18 mouse cellular contexts compared by ENCODE assay signal in genomic region chr11:114674180-114674579, GRCm38 (mm10). TPM values are rescaled to one million over a fixed set of nuclear protein-coding genes. Genes with fewer than 3 reads are reported as not detected.
DNase-seq lines count a peak whose midpoint lies in the region; ATAC-seq lines count a peak whose summit lies in the region.
"Had no signal": no experiment of that assay in that cellular context is flagged by ENCODE, and none has a peak within 500 bp of the region (broad histone marks: within the 10 kb centered on the region; RNA-seq: fewer than 3 reads in every experiment).

No protein-coding gene starts in this region.

- ATAC-seq in kidney, embryonic 14.5 days (ENCODE audit: low FRiP score, low TSS enrichment) = no peak
- no peak for ATAC-seq in neural tube, embryonic 13.5 days (ENCODE audit: low read depth)
- no peak for ATAC-seq in neural tube, embryonic 15.5 days (ENCODE audit: low FRiP score)
- ATAC-seq: inflammation-experienced regulatory T-cells, adult 6 months; midbrain, embryonic 13.5 days had no signal

- no peak overlapping the region for H3K9ac ChIP-seq in kidney, embryonic 14.5 days (ENCODE audit: low read depth, low read length)
- H3K9ac ChIP-seq in neural tube, embryonic 13.5 days = peak overlapping the region; percentile 52; the same call in 1 of the 2 replicates
- no peak overlapping the region for H3K9ac ChIP-seq in neural tube, embryonic 15.5 days (replicated peaks)
- H3K9ac ChIP-seq: embryonic facial prominence, embryonic 12.5 days; limb, embryonic 13.5 days; lung, embryonic 14.5 days; midbrain, embryonic 13.5 days had no signal

- no peaks in the 10 kb centered on the region for H3K9me3 ChIP-seq in kidney, embryonic 14.5 days (ENCODE audit: control insufficient read depth, low read length)
- H3K9me3 ChIP-seq in neural tube, embryonic 13.5 days = no peaks in the 10 kb centered on the region
- no peaks in the 10 kb centered on the region for H3K9me3 ChIP-seq in neural tube, embryonic 15.5 days (replicated peaks)
- H3K9me3 ChIP-seq: embryonic facial prominence, embryonic 12.5 days; G1E; limb, embryonic 13.5 days; midbrain, embryonic 13.5 days had no signal

- peaks cover 41% of the 10 kb centered on the region for H3K36me3 ChIP-seq in kidney, embryonic 14.5 days (ENCODE audit: control insufficient read depth, insufficient read depth, low read length)
- peaks cover 45% of the 10 kb centered on the region for H3K36me3 ChIP-seq in neural tube, embryonic 13.5 days
- H3K36me3 ChIP-seq in neural tube, embryonic 15.5 days = peaks cover 26% of the 10 kb centered on the region

- H3K27ac ChIP-seq in kidney, embryonic 14.5 days (ENCODE audit: low read depth, low read length) = 0 out of 2 replicates have a peak overlapping the region, but pooled peaks have one; percentile 5
- peak overlapping the region; percentile 30 for H3K27ac ChIP-seq in neural tube, embryonic 13.5 days (replicated peaks)
- no peak overlapping the region for H3K27ac ChIP-seq in neural tube, embryonic 15.5 days (replicated peaks)
- H3K27ac ChIP-seq: embryonic facial prominence, embryonic 12.5 days; limb, embryonic 13.5 days; macrophage; midbrain, embryonic 13.5 days; stomach, postnatal 0 days had no signal

- no peaks in the 10 kb centered on the region for H3K27me3 ChIP-seq in kidney, embryonic 14.5 days (ENCODE audit: control insufficient read depth, insufficient read depth, low read length)
- peaks cover 20% of the 10 kb centered on the region for H3K27me3 ChIP-seq in neural tube, embryonic 13.5 days
- peaks cover 13% of the 10 kb centered on the region; the same call in 1 of the 2 replicates for H3K27me3 ChIP-seq in neural tube, embryonic 15.5 days (replicated peaks)

- H3K4me2 ChIP-seq in kidney, embryonic 14.5 days (replicated peaks; ENCODE audit: low read depth, low read length) = no peak overlapping the region
- no peak overlapping the region for H3K4me2 ChIP-seq in neural tube, embryonic 13.5 days
- H3K4me2 ChIP-seq in neural tube, embryonic 15.5 days = no peak overlapping the region
- H3K4me2 ChIP-seq: limb, embryonic 13.5 days; midbrain, embryonic 13.5 days had no signal

- peak; percentile 51 for DNase-seq in embryo, embryonic 9.5 days (ENCODE audit: extremely low spot score)
- no peak for DNase-seq in embryo, embryonic 10.5 days (ENCODE audit: low spot score)
- no peak for DNase-seq in kidney, postnatal 14 days
- DNase-seq in spleen, postnatal 36 days (ENCODE audit: low spot score in 2 of 2) = no peak
- DNase-seq: adrenal gland, postnatal 36 days; heart, postnatal 14 days; lung, embryonic 14.5 days; thymus, postnatal 14 days had no signal

- H3K4me3 ChIP-seq in kidney, embryonic 14.5 days (ENCODE audit: low read length) = no peak overlapping the region
- H3K4me3 ChIP-seq in neural tube, embryonic 13.5 days = no peak overlapping the region
- no peak overlapping the region for H3K4me3 ChIP-seq in neural tube, embryonic 15.5 days (replicated peaks)
- H3K4me3 ChIP-seq: embryonic facial prominence, embryonic 12.5 days; limb, embryonic 13.5 days; midbrain, embryonic 13.5 days had no signal

- WGBS in kidney, embryonic 14.5 days = 55% methylated on average over 8 of the region's 8 CpGs
- 41% methylated on average over 8 of the region's 8 CpGs for WGBS in neural tube, embryonic 13.5 days
- 47% methylated on average over 8 of the region's 8 CpGs for WGBS in neural tube, embryonic 15.5 days

- peaks cover 25% of the 10 kb centered on the region; the same call in 1 of the 2 replicates for H3K4me1 ChIP-seq in kidney, embryonic 14.5 days (ENCODE audit: control insufficient read depth, insufficient read depth, low read length)
- peaks cover 85% of the 10 kb centered on the region for H3K4me1 ChIP-seq in neural tube, embryonic 13.5 days (replicated peaks)
- peaks cover 58% of the 10 kb centered on the region for H3K4me1 ChIP-seq in neural tube, embryonic 15.5 days

RNA-seq across cellular contexts. Expression of gene Ttyh2, which starts 1.1 kb away (rescaled TPM):
- polyA plus RNA-seq in kidney, embryonic 14.5 days (2014; fragmentation: Nextera tagmentation; extraction: Ambion mirVana) = 9.1 and 10.4 TPM in 2 replicates
- polyA plus RNA-seq in neural tube, embryonic 13.5 days (2015; fragmentation: Nextera tagmentation; extraction: Ambion mirVana) = 38.8 and 39.1 TPM in 2 replicates
- polyA plus RNA-seq in neural tube, embryonic 15.5 days (2015; fragmentation: Nextera tagmentation; extraction: Ambion mirVana) = 30.0 and 31.0 TPM in 2 replicates

RNA-seq across cellular contexts. Expression of gene Rpl38, which starts 5.9 kb away (rescaled TPM):
- polyA plus RNA-seq in kidney, embryonic 14.5 days (2014; fragmentation: Nextera tagmentation; extraction: Ambion mirVana) = 1,061 and 1,397 TPM in 2 replicates
- 821 and 850 TPM in 2 replicates for polyA plus RNA-seq in neural tube, embryonic 13.5 days (2015; fragmentation: Nextera tagmentation; extraction: Ambion mirVana)
- 804 and 844 TPM in 2 replicates for polyA plus RNA-seq in neural tube, embryonic 15.5 days (2015; fragmentation: Nextera tagmentation; extraction: Ambion mirVana)

RNA-seq across cellular contexts. Expression of gene Dnaic2, which starts 53.0 kb away (rescaled TPM):
- polyA plus RNA-seq in kidney, embryonic 14.5 days (2014; fragmentation: Nextera tagmentation; extraction: Ambion mirVana) = 0.28 and 0.36 TPM in 2 replicates
- 2.9 TPM in 2 replicates for polyA plus RNA-seq in neural tube, embryonic 13.5 days (2015; fragmentation: Nextera tagmentation; extraction: Ambion mirVana)
- 1.7 and 1.9 TPM in 2 replicates for polyA plus RNA-seq in neural tube, embryonic 15.5 days (2015; fragmentation: Nextera tagmentation; extraction: Ambion mirVana)
- polyA plus RNA-seq: G1E; inflammation-experienced regulatory T-cells, adult 6 months; macrophage had no signal
